Mouse (Mus musculus): ENCODE results near the gene Myt1. TPM values are rescaled to one million over a fixed set of nuclear protein-coding genes. Genes with fewer than 3 reads are reported as not detected.
"Not testable (repeated sequence)": the region's sequence is repeated elsewhere in the genome, so short reads cannot be mapped to it uniquely, and the experiment has no call there.

Myt1 gene
- polyA plus RNA-seq, 3 experiments from 2014 or later, result not detected

DNA sequence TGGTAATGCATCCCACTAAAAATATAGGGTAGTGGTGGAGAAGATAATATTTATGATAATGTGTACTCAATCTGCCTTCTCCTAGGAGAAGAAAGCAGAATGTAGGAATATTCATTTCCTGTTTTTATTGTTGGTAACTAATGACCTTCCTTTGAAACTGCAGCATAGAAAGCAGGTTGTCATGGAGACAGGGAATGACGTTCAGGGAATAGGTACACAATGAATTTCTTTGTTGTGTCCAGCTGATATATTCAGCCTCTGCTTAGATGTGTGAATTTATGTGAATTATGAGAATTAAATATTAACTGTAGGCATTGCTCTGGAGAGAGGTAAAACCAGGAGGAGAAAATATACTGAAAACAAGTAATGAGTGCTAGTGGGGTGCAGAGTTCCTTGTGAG, 18.3 kb downstream of the Myt1 start:
- ATAC-seq, result no peak

GRCm38 (mm10) chr2:181787852-181788251, 24.7 kb downstream of the Myt1 start:
- no peak for ATAC-seq

DNA sequence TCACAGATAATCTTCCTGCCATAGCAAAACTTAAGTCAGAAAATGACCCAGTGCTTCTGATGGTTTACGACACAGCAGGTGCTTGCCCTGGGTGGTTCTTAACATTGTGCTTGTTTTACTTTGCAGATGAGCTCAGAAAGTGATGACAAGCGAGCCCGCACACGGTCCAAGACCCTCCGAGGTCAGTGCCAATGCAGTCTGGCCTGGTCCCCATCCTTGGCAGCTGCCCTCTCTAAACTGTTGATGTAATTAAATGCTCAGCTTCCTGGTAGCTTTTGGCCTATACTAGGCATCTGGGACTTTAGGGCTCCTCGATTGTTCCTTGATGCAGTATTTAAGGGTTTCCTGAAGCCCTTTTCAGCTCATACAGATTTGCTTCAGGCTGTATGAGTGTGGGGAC, 26.3 kb downstream of the Myt1 start:
- ATAC-seq, result no peak

DNA sequence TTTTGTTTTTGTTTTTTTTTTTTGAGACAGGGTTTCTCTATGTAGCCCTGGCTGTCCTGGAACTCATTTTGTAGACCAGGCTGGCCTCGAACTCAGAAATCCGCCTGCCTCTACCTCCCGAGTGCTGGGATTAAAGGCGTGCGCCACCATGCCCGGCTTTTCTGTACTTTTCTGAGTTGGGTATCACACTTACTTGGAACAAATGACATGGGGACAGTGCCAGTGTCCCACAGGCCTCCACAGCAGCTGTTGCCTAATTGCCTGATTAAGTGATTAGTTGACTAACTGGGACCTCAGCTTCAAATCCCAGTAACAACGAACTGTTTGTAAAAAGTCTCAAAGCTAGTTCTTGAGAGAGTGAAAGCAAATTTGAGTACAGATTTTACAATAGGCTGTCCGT, 30.1 kb downstream of the Myt1 start:
- not testable (repeated sequence) for ATAC-seq

DNA sequence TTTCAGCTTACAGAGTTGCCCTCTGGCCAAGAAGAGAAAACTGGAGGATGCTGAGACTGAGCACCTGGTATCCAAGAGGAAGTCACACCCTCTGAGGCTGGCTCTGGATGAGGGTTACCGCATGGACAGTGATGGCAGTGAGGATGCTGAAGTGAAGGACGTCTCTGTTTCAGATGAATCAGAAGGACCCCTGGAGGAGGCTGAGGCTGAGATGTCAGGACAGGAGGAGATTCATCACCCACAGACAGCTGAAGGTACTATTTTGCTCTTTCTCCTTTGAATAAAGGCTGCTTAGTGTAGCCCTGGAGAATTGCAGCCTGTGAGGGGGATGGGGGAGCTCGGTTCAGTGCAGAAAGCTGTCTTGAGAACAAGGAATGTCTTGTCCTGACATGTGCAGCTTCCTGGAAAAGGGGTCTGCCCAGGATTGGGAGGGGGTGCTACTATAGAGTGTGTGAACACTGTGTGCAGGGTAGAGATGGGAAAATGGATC, 32.6 kb downstream of the Myt1 start:
- no peak for ATAC-seq

DNA sequence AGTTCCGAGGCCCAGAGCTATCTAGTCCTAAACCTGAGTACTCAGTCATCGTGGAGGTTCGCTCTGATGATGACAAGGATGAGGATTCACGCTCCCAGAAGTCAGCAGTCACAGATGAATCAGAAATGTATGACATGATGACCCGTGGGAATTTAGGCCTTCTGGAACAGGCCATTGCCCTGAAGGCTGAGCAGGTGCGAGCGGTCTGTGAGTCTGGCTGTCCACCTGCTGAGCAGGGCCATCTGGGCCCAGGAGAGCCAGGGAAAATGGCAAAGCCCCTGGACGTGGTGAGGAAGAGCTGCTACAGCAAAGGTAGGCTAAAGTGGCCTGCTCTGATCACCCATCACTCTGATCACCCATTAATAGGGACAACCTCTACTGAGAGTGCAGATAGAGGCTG, 34.5 kb downstream of the Myt1 start:
- no peak for ATAC-seq

GRCm38 (mm10) chr2:181829032-181829650, 66.0 kb downstream of the Myt1 start:
- no peak for ATAC-seq

GRCm38 (mm10) chr2:181832745-181833144, 69.6 kb downstream of the Myt1 start:
- ATAC-seq, result no peak

DNA sequence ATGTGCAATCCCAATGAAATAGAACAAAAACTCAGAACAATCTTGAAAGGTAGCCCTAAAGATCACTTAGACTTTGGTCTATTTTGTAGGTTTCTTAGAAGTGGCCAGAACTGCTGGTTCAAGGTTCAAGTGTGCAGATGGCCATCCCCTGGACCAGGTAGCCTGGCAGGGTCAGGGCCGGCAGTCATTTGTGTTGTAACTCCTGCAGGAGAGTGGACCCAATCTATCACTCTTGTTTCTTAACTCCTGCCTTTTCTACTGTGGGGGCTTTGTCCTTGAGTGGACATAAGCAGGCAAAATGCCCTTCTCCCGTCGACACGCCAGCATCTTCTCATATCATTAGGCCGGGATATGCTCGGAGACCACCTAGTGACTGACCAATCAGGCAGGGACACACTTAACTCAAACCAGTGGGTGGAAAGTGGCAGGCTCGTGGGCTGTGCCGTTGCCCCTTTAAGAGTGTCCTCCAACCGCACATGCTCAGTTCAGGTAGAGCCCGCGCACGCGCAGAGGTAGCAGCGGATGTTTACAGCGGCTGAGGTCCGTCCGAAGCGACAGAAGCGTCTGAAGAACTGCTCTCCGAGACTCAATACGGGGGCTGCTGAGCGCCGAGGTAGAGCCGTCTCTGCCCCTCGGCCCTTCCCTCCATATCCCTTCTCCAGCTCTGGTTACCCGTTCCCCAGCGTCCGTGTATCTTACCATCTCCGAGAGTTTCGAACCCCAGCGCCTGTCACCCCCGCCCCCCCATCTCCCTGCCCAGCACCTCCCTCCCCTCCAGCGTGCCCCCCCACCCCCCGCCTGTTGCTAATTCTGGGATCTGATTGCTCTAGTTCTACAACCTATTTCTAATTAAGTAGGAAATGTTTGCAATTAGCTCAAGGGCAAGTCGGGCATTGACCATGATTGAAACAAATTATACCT, 74.5 kb downstream of the Myt1 start, which contains the start of gene Pcmtd2:
Gene Pcmtd2, plus strand, starts transcription at position 483 of the 921 bp plus-strand sequence.
- peak; percentile 95 for ATAC-seq

GRCm38 (mm10) chr2:181838293-181838680, 75.2 kb downstream of the Myt1 start:
- peak; percentile 6 for ATAC-seq

DNA sequence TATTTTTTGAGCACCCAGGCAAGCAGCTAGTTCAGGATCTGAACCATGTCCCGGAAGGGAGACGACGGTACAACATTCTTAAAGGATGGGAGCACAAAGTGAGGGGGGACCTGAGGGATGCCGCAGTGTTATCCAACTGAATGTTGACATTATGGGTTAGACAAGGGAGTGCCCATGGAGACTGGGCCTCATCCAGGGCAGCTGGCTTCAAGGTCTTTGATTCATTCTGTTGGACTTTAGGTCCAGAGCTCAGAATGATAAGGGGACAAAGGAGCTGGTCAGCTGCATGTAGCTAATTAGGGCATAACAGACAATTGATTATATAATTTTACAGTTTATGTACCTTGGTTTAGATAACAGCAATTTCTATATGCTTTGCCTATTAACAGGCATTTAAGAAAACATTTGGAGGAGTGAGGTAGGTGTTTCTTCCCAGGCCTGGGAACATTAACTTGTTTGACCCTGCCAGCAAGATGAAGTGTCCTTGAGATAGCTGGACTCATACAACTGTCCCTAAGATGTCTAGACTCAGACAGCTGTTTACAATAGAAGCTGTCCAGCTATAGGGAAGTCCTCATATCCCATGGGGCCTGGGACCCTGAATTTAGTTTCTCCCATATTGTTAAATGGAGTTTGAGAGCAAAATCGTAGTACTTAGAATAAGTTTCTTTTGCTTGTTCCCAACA, 82.7 kb downstream of the Myt1 start:
- ATAC-seq, result no peak

DNA sequence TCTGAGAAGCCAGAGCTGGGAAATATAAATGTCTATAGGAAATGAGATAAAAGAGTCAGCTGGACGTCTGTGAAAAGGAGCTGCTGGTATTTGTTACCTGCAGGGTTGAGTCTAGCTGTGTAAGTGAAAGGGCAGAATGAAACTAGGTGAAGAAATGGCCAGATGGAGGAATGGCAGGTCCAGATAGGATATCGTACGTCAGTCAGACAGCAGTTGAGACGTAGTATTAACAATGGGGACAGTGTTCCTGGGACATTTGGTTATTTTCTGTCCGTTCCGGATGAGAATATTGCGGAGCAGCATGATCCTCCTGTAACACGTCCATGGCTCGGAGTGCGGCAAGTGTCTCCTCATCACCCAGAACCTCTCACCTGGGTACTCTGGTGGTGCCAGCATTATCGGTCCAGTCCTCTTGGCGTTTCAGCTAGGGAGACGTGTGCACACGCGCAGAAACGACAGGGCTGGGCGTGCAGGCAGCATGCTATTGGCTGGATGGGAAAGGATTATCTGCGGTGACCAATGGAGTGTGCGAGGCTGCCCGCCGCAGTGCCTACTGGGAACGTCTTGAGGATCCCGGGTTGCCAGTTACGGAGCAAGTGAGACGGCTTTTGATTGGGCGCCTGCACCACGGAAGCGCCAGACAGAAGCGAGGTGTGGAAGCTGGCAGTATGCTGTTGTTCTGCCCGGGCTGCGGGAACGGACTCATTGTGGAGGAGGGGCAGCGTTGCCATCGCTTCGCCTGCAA, 100.8 kb downstream of the Myt1 start, which contains the start of gene Polr3k:
Gene Polr3k, plus strand, starts transcription at position 547 of the 745 bp plus-strand sequence.
- peak; percentile 99 for ATAC-seq

- peak; percentile 7 for ATAC-seq
Observed at GRCm38 (mm10) chr2:181864536-181864860, 101.4 kb downstream of the Myt1 start.

- no peak for ATAC-seq
Observed at GRCm38 (mm10) chr2:181866931-181867330, 103.8 kb downstream of the Myt1 start.

DNA sequence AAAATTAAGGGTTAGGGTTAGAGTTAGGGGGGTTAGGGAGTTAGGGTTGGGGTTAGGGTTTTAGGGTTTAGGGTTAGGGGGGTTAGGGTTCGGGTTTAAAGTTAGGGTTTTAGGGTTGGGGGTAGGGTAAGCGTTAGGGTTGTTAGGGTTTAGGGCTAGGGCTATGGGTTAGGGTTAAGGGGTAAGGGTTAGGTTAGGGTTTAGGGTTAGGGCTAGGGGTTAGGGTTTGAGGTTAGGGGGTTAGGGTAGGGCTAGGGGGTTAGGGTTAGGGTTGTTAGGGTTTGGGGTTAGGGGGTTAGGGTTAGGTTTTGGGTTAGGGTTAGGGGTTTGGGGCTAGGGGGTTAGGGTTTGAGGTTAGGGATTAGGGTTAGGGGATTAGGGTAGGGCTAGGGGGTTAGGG, 107.9 kb downstream of the Myt1 start:
- no peak for ATAC-seq

Other genes starting within 250 kb of the Myt1 start
- gene Dnajc5, start 242.8 kb upstream of the Myt1 start, polyA plus RNA-seq (2017; shearing (Covaris generic)), result 10 to 100 TPM; 37.5 to 41.7 (median 39.3) TPM
- 100 to 1,000 TPM; 108 to 199 (median 172) TPM for gene Uckl1, start 178.4 kb upstream of the Myt1 start, polyA plus RNA-seq (2017; shearing (Covaris generic))
- gene Prpf6, start 171.5 kb upstream of the Myt1 start, polyA plus RNA-seq (2017; shearing (Covaris generic)), result 10 to 100 TPM; 57.4 to 96.0 (median 81.2) TPM
- 10 to 100 TPM; 11.6 to 43.1 (median 25.3) TPM for gene Zfp512b, start 170.5 kb upstream of the Myt1 start, polyA plus RNA-seq (2017; shearing (Covaris generic))
- gene Samd10, start 164.1 kb upstream of the Myt1 start, polyA plus RNA-seq (2017; shearing (Covaris generic)), result 10 to 100 TPM in 2 of 3 experiments, 1 to 10 TPM in 1; 9.4 to 14.3 (median 10.4) TPM
- gene Gm29797, start 106.3 kb upstream of the Myt1 start, polyA plus RNA-seq (2017; shearing (Covaris generic)), result not detected
- gene Sox18, start 91.7 kb upstream of the Myt1 start, polyA plus RNA-seq (2017; shearing (Covaris generic)), result not detected
- gene Tcea2, start 83.0 kb upstream of the Myt1 start, polyA plus RNA-seq (2017; shearing (Covaris generic)), result 10 to 100 TPM in 2 of 3 experiments, 1 to 10 TPM in 1; 6.4 to 19.9 (median 17.5) TPM
- gene Rgs19, start 69.4 kb upstream of the Myt1 start, polyA plus RNA-seq (2017; shearing (Covaris generic)), result 100 to 1,000 TPM; 154 to 182 (median 170) TPM
- gene Lkaaear1, start 64.9 kb upstream of the Myt1 start, polyA plus RNA-seq (2017; shearing (Covaris generic)), result not detected
- under 1 TPM in 1 of 3 experiments, not detected in 2; 0.68 TPM for gene Oprl1, start 48.3 kb upstream of the Myt1 start, polyA plus RNA-seq (2017; shearing (Covaris generic))
- 10 to 100 TPM; 38.0 to 64.6 (median 57.9) TPM for gene Pcmtd2, start 74.5 kb downstream of the Myt1 start, polyA plus RNA-seq (2017; shearing (Covaris generic))
- 10 to 100 TPM; 54.0 to 90.7 (median 61.8) TPM for gene Polr3k, start 101.0 kb downstream of the Myt1 start, polyA plus RNA-seq (2017; shearing (Covaris generic))
- under 1 TPM in 2 of 3 experiments, not detected in 1; 0.07 to 0.14 TPM for gene Gm14496, start 227.8 kb downstream of the Myt1 start, polyA plus RNA-seq (2017; shearing (Covaris generic))

All from inflammation-experienced regulatory T-cells, adult 6 months (primary cell).